Mouse (Mus musculus): ENCODE measurements at regions not wholly inside any gene's neighbourhood (a gene's known extent, or its start where the extent isn't known, plus 50 kb on each side); places are given as distances from the start of the nearest gene placed in this dataset.

DNA sequence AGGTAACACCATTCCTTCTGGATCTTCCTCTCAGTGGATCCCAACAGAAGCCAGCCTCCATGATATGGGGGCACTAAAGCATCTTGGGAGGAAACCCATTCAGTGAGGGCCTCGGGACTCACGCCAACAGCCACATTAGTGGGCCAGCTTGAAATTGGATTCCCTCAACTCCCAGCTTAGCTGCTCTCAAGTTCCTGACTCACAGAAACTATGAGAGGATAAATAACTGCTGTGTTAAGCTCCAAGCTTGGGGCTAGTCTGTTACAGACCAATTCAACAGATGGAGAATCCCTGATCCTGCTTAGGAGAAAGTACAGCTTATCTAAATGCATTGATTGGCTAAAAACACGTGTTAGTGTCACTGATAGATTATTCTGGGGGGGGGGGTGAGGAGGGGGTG is 210.7 kb upstream of the Tbx3 start:
- DNase-seq (ENCODE audit: low read depth in 3 of 3, low spot score in 3 of 3) (no peak), ATAC-seq (ENCODE audit: insufficient read depth) (no peak)
- no peak overlapping the region for H3K4me2 ChIP-seq (ENCODE audit: low read depth)
- no peak overlapping the region for H3K4me3 ChIP-seq (ENCODE audit: insufficient read depth in 1 of 2, low read depth in 2 of 2, low read length in 2 of 2)
- H3K4me1 ChIP-seq (replicated peaks; ENCODE audit: control insufficient read depth in 2 of 2, insufficient read depth in 2 of 2, low read length in 1 of 2), result no peaks in the 10 kb centered on the region; a peak in 1 of 4 replicates
- TF ChIP-seq EP300 (IDR thresholded peaks at IDR 0.05; ENCODE audit: low read depth) (no peak), CTCF (IDR thresholded peaks at IDR 0.05; ENCODE audit: low read depth) (no peak)
- no peaks in the 10 kb centered on the region for H3K9me3 ChIP-seq (ENCODE audit: control insufficient read depth, low read length)
- no peak overlapping the region for H3K9ac ChIP-seq (replicated peaks)
- no peaks in the 10 kb centered on the region for H3K36me3 ChIP-seq (replicated peaks; ENCODE audit: control insufficient read depth, insufficient read depth, low read depth)
- no peak overlapping the region for H3K27ac ChIP-seq
- WGBS (ENCODE audit: insufficient replicate concordance), result 71% methylated on average over 3 of the region's 3 CpGs
- no peaks in the 10 kb centered on the region for H3K27me3 ChIP-seq (ENCODE audit: control insufficient read depth, insufficient read depth, low read length)

DNA sequence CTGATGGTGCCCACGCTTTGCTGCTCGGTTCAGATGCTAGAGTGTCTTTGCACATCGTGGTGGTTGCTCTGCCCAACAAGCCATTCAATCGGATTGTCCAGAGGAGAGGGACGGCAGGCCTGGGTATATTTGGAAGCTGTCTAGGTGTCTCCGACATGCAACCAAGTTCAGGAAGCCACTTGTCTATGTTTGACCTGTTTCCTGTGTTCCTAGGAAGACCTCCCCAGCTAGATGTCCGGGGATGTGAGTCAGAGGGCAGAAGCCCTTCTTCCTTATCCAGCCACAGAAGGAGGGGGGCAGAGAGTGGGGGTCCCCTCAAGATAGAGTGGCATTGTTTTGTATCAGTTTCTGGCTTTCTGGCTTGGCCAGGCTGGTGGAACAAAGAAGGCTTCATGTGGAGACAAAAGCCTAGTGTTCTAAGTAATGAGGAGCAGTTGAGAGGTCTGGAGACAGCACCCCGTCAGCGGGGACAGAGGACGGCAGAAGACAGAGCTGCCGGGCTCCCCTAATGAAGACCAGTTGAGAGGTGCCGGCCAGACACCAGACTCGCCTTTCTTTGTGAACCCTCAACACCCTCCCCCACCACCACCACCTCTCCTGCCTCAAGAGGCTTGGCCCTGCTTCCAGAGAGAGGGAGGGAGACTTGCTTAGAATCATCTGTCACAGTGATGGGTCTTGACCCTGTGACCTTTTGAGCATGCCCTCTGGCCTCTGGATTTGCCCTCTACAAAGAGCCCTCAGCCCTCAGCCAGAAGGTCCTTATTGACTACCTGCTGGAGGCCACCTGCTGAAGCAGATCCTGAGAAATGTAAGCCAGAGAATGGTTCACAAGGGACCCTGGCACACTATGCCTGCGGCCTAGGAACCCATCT is 207.6 kb upstream of the Tbx3 start:
- DNase-seq (ENCODE audit: low read depth in 3 of 3, low spot score in 3 of 3) (no peak), ATAC-seq (ENCODE audit: insufficient read depth) (no peak)
- WGBS (ENCODE audit: insufficient replicate concordance), result 45% methylated on average over 14 of the region's 14 CpGs
- Histone ChIP-seq H3K4me2 (ENCODE audit: low read depth) (no peak overlapping the region), H3K27ac (no peak overlapping the region), H3K4me1 (replicated peaks; ENCODE audit: control insufficient read depth in 2 of 2, insufficient read depth in 2 of 2, low read length in 1 of 2) (no peaks in the 10 kb centered on the region; a peak in 1 of 4 replicates), H3K27me3 (ENCODE audit: control insufficient read depth, insufficient read depth, low read length) (no peaks in the 10 kb centered on the region), H3K9ac (replicated peaks) (no peak overlapping the region), H3K36me3 (replicated peaks; ENCODE audit: control insufficient read depth, insufficient read depth, low read depth) (no peaks in the 10 kb centered on the region), H3K9me3 (ENCODE audit: control insufficient read depth, low read length) (no peaks in the 10 kb centered on the region), H3K4me3 (ENCODE audit: insufficient read depth in 1 of 2, low read depth in 2 of 2, low read length in 2 of 2) (no peak overlapping the region)
- TF ChIP-seq CTCF (IDR thresholded peaks at IDR 0.05; ENCODE audit: low read depth) (no peak), EP300 (IDR thresholded peaks at IDR 0.05; ENCODE audit: low read depth) (no peak)

DNA sequence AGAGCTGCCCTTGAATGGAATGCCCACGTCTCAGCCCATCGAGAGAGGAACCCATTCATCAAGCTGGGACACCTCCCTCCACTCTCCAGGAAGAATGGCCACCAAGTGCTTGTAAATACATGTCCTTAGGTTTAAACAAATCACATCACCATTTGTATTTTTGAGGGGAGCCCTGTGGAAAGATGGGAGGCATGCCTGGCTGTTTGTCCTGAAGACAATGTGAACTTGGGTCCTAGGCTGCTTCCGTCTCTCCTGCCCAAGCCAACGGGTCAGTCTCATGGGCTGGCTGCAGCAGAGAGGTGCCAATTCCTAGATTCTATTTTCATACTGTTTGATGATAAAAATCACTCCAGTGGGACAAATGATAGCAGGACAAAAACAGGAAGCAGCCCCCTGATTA is 205.9 kb upstream of the Tbx3 start:
- no peaks in the 10 kb centered on the region for H3K36me3 ChIP-seq (replicated peaks; ENCODE audit: control insufficient read depth, insufficient read depth, low read depth)
- H3K27me3 ChIP-seq (ENCODE audit: control insufficient read depth, insufficient read depth, low read length), result no peaks in the 10 kb centered on the region
- H3K4me1 ChIP-seq (replicated peaks; ENCODE audit: control insufficient read depth in 2 of 2, insufficient read depth in 2 of 2, low read length in 1 of 2), result no peaks in the 10 kb centered on the region; a peak in 1 of 4 replicates
- ATAC-seq (ENCODE audit: insufficient read depth), result no peak
- 26% methylated on average over 4 of the region's 4 CpGs for WGBS (ENCODE audit: insufficient replicate concordance)
- DNase-seq (ENCODE audit: low read depth in 3 of 3, low spot score in 3 of 3), result no peak
- TF ChIP-seq CTCF (IDR thresholded peaks at IDR 0.05; ENCODE audit: low read depth), result no peak
- no peak for TF ChIP-seq EP300 (IDR thresholded peaks at IDR 0.05; ENCODE audit: low read depth)
- H3K9me3 ChIP-seq (ENCODE audit: control insufficient read depth, low read length), result no peaks in the 10 kb centered on the region
- H3K9ac ChIP-seq (replicated peaks), result no peak overlapping the region
- H3K4me3 ChIP-seq (ENCODE audit: insufficient read depth in 1 of 2, low read depth in 2 of 2, low read length in 2 of 2), result no peak overlapping the region
- no peak overlapping the region for H3K27ac ChIP-seq
- no peak overlapping the region for H3K4me2 ChIP-seq (ENCODE audit: low read depth)

DNA sequence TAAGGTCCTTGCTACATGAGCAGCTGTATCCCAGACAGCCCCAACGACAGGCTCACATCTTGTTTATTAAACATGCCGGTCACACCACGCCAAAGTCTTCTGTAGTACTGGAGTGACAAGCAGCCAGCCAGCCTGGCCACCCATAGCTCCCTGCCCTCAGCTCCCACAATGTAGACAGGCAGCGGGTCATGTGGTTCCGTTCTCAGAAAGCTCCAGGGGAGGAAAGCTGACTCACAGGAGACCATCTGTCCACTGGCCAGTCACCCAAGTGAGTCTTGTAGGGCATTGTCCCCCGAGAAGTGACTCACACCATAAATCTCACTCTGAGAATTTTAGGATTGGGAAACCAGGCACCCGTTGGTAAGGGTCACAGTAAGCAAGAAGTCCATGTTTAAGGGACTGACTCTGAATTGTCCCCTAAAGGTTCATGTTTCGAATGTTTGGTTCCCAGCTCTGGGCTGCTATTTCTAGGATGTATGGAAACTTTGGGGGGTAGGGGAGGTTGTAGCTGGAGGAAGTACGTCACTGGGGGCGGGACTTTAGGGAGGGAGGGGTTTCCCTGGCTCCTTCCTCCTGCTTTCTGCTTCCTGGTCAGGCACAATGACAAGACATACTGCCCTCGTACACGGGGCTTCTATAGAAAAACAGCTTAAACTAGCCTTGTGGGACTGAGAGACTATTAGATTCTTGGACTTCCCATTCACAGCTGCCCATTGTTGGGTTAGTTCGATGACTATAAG is 203.0 kb upstream of the Tbx3 start:
- DNase-seq (ENCODE audit: low read depth in 3 of 3, low spot score in 3 of 3) (no peak), ATAC-seq (ENCODE audit: insufficient read depth) (no peak)
- Histone ChIP-seq H3K36me3 (replicated peaks; ENCODE audit: control insufficient read depth, insufficient read depth, low read depth) (no peaks in the 10 kb centered on the region), H3K27me3 (ENCODE audit: control insufficient read depth, insufficient read depth, low read length) (no peaks in the 10 kb centered on the region), H3K9me3 (ENCODE audit: control insufficient read depth, low read length) (no peaks in the 10 kb centered on the region), H3K9ac (replicated peaks) (no peak overlapping the region), H3K4me2 (ENCODE audit: low read depth) (no peak overlapping the region), H3K4me1 (replicated peaks; ENCODE audit: control insufficient read depth in 2 of 2, insufficient read depth in 2 of 2, low read length in 1 of 2) (no peaks in the 10 kb centered on the region), H3K4me3 (ENCODE audit: insufficient read depth in 1 of 2, low read depth in 2 of 2, low read length in 2 of 2) (no peak overlapping the region), H3K27ac (no peak overlapping the region)
- TF ChIP-seq CTCF (IDR thresholded peaks at IDR 0.05; ENCODE audit: low read depth), result no peak
- TF ChIP-seq EP300 (IDR thresholded peaks at IDR 0.05; ENCODE audit: low read depth), result no peak
- 46% methylated on average over 13 of the region's 13 CpGs for WGBS (ENCODE audit: insufficient replicate concordance)

DNA sequence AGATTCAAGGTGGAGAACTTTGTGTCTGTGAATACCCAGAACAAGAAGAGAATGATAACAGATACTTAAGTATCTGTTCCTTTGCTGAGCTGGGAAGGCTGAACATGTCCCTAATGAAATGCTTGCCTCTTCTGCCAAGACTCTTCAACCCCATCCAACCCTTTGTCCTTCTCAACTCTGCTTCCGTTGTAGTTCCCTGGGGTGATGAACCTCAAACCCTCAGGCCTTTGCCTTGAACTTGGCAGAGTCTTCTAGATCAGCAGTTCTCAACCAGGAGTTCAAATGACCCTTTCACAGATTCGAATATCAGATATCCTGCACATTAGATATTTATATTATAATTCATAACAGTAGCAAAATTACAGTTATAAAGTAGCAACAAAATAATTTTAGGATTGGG is 192.5 kb upstream of the Tbx3 start:
- no peak overlapping the region for H3K27ac ChIP-seq
- no peak overlapping the region for H3K4me2 ChIP-seq (ENCODE audit: low read depth)
- ATAC-seq (ENCODE audit: insufficient read depth), result no peak
- no peak for TF ChIP-seq CTCF (IDR thresholded peaks at IDR 0.05; ENCODE audit: low read depth)
- TF ChIP-seq EP300 (IDR thresholded peaks at IDR 0.05; ENCODE audit: low read depth), result no peak
- DNase-seq (ENCODE audit: low read depth in 3 of 3, low spot score in 3 of 3), result no peak
- H3K4me3 ChIP-seq (ENCODE audit: insufficient read depth in 1 of 2, low read depth in 2 of 2, low read length in 2 of 2), result no peak overlapping the region
- H3K4me1 ChIP-seq (replicated peaks; ENCODE audit: control insufficient read depth in 2 of 2, insufficient read depth in 2 of 2, low read length in 1 of 2), result peaks cover 0 to 3% of the 10 kb centered on the region in 2 experiments; a peak in 1 of 4 replicates
- no peaks in the 10 kb centered on the region for H3K36me3 ChIP-seq (replicated peaks; ENCODE audit: control insufficient read depth, insufficient read depth, low read depth)
- no peaks in the 10 kb centered on the region for H3K9me3 ChIP-seq (ENCODE audit: control insufficient read depth, low read length)
- H3K27me3 ChIP-seq (ENCODE audit: control insufficient read depth, insufficient read depth, low read length), result no peaks in the 10 kb centered on the region
- 52% methylated on average over 2 of the region's 2 CpGs for WGBS (ENCODE audit: insufficient replicate concordance)
- H3K9ac ChIP-seq (replicated peaks), result no peak overlapping the region
